Mouse (Mus musculus) embryo, embryonic 11 days (tissue): ENCODE measurements around the gene Pwp2.

ENCODE experiments used
- DNase-seq: peaks from one replicate; pipeline ENCODE4 v3.0.0-alpha.2; 2015

Pwp2 gene

DNA sequence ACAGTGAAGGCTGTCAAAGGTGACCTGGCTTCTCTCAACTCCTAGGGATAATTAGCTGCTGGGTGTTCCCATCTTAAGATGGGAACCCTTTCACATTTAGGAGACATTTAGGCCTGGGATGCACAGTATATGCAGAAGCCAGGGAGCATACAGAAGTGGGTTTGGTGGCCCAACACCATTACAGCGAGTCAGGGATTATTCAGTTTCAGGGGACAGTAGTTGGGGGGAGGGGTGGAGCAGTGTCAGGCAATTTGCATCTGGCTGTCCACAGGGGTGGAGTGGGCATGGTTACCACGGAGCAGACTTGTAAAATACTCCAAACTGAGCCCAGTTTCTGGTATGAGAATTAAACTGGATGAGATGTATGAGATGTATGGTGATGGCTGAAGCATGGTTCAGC lies 14.5 kb downstream of the Pwp2 start:
- no peak for DNase-seq

DNA sequence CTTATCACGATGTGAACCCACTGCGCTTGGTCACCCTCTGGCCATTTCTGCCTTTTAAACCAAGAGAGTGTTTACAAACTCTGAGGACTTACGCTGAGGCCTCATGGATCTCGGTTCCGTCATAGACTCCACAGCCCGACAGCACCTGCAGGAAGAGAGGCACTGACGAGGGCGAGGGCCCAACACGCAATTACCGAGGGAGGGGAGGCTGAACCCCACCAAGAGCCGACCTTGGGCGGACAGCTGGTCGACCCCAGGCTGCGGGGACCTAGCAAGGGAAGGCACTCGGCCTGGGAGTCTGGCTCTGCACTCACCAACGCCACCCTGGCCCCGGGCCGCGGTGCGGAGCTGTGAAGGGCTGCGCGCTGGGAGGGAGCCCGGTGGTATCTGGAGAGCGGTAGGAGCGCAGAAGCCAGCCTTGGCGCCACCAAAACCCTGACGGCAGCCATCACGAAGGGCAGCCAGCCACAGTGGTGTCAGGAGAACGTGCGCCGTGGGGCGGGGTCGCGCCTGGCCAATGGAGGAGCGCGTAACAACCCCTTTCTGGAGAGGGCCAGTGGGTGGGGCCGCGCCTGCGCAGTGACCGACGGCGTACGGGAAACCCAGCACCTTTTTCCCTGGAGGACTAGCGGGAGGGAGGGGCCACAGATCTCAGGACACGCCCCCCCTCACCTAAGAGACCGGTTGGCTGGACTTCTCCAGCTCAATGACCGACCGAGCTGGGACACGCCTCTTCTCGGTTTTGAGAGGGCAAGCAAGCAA lies 15.5 kb downstream of the Pwp2 start, which contains the start of gene D10Jhu81e:
Gene D10Jhu81e (minus strand): TSS at position 502 of the 762 bp plus-strand sequence.
- peak; percentile 97 for DNase-seq

DNA sequence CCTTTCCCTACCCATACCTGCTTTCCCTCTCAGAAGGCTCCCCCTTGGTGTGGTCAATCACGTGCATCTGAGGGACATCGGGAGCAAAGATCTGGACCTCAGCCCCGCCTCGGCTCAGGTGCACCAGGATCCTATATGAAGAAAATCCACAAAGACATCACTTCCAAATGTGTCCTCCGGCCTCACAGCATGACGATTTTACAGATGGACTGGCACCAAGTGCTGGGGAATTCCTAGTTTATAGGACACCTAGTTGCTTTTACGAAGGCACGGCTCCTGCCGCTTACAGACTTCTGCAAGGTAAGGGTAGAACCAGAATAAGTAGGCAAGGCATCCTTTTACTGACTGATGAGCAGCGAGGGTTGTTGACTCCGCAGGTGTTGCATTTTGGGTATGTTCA lies 16.2 kb downstream of the Pwp2 start:
- DNase-seq, result no peak

DNA sequence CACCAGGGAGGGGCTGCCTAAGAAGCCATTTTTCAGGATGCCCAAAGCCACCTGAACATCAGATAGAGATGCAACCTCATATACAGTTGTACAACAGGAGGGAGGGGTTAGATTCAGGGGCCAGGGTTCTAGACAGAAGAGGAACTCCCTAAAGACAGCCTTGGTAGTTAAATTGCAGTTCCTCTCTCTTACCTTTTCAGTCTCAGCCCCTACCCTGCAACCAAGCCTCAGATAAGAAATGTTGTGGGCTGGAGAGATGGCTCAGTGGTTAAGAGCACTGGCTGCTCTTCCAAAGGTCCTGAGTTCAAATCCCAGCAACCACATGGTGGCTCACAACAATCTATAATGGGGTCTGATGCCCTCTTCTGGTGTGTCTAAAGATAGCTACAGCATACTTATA lies 17.2 kb downstream of the Pwp2 start:
- no peak for DNase-seq

DNA sequence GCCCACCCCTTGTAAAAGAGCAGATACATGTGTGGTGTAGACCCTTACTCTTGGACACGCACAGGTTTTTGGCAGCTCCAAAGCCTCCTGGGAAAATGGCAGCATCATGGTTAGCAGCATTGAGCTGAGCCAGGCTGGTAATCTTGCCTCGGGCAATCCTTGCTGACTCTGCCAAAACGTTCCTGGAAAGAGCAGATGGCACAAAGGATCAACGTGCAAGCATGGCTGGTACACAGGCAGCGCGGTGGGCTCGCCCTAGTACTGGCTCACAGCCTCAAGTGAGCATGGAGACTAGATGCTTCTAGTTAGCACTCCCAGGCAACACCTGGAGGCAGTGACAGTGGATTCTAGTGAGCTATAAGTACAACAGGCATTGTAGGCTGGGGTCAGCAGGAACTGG lies 17.6 kb downstream of the Pwp2 start:
- no peak for DNase-seq

DNA sequence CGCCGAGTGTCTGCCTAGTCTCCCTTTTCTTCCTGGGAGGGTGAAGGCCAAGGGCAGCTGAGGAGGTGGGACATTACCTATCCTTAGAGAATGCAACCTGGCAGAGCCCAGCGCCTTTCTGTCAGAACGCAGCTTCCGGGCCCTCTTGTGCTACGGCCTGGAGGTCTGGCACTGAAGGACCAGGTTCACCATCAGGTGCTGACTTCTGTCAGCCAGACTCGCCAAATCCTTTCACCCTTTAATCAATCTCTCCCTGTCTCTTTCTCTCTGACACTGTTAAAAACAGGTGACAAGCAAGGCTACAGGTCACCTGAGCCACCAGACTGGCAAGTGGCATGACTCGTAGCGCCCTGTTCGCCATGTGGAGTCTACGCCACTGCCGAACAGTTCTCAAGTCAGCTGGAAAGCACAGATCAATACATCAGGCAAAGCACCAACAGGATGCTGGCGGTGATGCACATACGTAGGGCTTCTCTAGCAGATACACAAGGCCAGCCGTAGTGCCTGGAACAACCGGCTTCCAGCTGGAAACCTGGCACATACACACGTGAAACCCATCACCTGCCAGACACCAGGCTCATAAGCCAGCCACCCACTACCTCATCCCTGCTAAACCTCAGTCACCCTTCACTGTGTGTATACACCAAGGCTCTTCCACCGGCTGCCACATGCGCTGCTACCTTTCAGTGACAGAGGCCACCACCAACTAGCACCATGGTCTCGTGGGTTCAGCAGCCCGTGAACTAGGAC lies 19.5 kb downstream of the Pwp2 start:
- no peak for DNase-seq

DNA sequence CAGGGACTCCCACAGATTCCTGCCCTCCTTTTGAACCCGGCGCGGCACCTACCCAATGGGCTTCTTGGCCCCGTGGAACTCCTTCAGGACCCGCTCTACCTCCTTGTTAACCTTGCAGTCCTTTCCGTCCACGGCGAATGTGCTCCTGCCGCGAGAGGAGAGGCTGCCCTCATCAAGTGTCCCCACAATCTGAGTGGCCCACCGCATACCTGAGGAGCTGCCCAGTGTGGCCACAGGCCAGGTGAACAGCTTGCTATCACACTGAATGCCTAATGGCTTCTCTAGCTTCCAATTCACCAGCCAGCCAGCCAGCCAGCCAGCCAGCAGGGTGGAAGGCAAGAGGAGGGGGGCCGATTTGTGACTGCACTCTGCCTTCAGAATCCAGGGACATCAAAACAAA lies 20.2 kb downstream of the Pwp2 start:
- no peak for DNase-seq

DNA sequence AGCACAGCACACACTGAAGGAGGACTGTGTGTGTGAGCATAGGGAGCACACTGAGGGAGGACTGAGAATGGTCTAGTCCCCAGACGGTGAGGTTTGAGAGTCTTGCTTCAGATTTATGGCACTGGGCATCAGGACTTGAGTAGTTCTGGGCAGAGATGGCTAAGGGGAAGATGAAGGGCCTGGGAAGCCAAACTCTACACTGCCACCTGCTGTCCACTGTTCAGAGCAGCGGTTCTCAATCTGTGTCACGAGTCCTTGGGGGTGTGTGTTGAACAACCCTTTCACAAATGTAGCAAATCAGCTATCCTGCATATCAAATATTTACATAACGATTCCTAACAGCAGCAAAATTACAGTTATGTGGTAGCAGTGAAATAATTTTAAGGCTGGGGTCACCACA lies 21.0 kb downstream of the Pwp2 start:
- peak; percentile 67 for DNase-seq

DNA sequence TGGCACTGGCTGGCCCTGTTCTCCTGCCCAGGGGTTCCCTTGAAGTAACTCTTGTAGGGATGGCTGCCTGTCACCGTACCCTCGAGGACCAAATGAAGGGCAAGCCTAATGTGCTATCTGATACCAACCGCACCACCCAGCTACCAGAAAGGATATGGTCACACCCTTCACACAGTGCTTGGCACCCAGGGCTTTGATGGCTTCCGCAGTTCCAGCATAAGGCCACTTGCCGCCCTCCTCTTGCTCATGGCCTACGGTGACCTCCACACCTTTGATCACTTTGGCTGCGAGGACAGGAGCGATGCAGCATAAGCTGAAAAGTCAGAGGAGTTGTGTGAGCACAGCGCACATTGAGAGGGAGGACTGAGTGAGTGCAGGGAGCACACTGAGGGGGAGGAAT lies 21.7 kb downstream of the Pwp2 start:
- no peak for DNase-seq

DNA sequence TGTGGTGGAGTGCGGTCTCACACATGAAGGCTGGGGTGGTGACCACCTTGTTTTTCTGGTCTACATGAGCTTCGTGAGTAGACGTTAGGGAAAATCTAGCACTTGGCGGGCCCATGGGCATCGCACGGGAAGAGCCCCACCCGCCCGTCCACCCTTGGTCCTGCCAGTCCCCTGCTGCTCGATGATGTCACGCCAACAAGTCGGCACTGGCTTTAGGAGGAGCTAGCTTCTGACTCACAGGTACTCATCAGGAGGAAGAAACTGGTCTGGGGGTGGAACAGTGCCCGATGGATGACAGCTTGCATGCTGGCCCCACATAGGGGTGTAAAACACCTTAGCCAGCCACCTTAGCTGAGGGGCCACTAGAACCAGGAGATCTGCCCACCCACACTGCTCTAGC lies 22.3 kb downstream of the Pwp2 start:
- DNase-seq, result no peak

DNA sequence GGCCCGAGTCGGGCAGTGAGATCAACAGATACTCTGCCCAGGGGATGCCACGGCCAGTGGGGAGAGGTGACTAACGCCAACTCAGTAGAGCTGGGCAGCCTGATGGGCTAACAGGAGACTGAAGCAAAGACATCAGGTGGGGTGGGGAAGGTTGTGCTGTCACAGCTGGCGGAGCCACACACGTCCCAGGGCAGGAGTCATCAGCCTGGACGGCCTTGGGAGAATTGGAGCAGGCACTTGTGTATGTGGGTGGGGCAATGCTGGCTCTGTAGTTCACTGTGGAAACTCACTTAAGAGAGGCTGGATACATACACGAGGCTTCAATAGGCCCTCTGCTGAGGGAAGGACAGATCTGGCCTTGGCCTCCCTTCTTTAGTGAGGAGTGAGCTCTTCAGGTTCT lies 23.9 kb downstream of the Pwp2 start:
- DNase-seq, result no peak

DNA sequence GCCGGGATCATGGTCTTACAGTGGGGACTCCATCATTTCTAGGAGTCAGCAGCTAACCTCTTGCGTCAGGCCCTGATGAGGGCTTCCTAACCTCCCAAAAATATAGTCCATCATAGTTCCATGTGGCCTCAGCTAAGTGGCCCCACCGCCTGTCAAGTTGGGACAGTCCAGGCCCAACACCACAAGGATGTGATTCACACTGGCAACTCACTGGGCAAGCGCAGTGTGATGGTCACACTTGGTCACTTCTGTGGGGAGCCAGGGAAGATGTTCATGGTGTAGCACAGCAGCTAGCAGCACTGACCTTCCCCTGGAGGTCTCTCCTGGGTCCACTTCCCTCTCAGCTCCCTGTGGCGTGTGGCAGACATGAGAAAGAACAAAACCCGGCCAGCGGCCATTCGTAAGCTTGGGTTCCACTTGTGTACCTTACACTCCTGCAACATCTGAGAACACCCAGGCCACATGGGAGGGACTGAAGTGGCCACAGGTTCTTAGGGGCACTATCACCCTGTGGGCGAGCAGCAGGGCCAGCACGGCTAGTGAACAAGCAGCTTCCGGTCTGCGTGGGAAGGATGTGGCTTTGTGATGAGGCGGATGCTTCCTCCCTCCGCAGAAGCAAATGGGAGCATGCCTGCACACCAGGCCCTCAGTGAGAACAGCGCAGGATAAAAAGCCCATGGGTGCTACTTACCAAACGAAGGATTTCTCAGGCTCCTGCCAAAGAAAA lies 24.4 kb downstream of the Pwp2 start:
- no peak for DNase-seq

DNA sequence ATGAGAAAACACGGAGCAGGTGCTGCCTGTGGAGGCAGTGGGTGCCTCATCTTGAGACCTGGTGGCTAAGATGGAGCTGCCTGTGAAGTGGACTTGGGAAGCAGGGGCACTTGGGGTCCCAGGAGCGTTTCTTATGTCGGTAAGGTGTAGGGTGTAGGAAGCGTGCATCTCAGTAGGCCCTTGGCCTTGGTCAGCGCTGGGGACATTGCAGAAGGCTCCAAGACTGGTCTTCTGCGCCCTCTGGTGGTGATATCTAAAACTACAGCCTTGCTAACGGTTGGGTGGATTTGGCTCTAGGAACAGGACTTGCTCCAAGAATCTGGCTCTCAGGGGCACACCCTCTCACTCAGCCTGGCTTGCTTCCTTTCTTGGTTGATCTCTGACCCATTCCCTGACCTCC lies 25.0 kb downstream of the Pwp2 start:
- peak; percentile 86 for DNase-seq

DNA sequence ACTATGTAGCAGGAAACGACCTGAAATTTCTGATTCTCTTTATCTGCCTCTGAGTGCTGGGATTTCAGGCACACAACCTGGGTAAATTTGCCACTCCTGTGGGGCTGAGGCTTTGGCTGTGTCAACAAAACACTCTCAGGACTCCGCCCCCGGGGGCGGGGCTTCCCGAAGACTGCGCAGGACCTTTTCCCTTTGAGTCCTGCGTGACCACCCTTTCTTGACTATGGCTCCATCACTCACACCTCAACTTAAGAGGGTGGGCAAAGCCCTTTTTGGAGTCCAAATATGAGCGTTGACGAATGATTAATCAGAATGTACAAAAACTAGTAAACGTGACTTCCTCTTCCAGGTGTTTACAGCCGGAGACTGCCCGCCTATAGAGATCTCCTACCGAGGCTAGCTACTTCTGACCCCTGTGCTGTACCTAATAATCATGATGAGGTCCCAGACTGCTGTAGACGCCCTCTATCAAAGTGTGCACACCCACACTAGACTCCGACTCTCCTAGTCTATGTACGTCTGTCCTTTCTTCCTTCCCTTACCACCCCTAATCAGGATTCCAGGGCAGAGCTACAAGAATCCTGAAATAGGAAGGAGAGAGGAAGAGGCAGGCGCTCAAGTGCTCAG lies 25.6 kb downstream of the Pwp2 start:
- peak; percentile 71 for DNase-seq

DNA sequence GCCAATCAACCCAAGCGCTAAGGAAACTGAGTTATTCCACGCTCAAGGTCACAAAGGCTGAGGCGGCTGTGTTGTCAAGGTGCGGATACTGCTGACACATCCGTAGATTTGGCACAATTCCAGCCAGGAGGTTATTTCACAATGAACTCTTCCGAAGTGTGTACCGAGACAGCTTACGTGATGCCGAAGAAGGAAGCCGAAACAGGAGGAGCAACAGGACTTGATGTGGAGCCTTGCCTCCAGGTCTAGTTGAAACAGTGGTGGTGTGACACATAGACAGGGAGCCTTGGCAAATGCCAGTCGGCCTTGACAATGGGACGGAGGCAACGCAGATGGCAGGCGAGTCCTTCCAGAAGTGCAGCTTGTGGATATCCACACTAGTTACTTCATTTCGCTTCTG lies 26.9 kb downstream of the Pwp2 start:
- no peak for DNase-seq

DNA sequence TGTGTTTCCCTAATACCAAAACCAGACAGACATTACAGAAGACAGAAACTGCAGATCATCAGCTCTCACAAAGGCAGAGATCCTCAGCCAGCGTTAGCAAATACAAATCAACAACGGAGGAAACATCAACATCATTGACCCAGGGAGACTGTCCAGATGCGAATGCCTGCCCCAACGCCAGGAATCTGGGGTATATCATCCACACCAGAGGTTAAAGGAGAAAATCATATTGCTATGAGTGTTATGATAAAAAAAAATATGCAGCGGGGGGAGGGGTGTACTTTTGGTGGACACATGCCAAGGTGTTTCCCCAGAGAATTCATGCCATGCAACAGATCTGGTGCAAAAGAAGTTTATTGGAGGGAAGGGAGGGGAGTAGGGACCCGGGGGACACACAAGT lies 28.0 kb downstream of the Pwp2 start:
- no peak for DNase-seq

DNA sequence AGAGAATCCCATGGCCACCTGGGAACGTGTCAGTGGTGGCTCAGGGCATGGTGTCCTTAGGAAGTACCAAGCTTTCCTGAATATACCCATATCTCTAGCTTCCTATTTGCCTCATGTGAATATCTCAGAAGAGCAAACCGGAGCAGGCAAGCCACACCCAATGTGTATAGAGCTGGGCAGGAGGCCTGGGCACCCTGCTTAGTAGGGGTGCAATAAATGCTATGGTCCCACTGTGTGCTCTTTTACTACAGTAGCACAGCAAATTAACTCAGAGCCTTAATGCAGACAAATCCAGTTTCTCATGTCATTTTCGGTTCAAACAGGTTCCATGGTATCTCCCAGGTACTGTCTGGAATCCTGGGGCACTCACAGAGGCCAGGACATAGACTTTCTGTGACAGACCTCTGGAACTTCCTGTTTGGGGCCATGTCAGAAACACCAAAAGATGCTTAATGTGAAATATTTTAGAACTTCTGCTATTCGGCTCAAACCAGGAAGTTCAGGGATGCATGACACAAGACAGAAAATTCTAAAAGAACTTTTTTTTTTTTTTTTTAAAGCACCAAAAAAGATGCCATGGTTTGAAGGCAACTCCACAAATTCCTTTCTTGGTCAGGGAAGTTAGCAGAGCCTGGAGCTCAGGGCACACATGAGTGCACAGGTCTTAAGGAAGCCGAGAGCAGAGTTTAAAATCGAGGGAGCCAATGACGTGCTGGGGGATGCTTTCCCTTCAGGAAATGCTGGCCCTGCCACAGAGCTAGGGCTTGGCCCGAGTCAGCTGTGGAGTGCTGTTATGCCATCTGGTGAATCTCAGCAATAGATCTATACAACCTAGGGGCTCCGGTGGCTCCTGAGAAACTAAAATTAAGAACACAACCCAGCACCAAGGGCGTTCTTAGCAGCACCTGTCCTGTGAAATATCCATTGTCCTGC lies 35.8 kb downstream of the Pwp2 start:
- DNase-seq, result no peak

DNA sequence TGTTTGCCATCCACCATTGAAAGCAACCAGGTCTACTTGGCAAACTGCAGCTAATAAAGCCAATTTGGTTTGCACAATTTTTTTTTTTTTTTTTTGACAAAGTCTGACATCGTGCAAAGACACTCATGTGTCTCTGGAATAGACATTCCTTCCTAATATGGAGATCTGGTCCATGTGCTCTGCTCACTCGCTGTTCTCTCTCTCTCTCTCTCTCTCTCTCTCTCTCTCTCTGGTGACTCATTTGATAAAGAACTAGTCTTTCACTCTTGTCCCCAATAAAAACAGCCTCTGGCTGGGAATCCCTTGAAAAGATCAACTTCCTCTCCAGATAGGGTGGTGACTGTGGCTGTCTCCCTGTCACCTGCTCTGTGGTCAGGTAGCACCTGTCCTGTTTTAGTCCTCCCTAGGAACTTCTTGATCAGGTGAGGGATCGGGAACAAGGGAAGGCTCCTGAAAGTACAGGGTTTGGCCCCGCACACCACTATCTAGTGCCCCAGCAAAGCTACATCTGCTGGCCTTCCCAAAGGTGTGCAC lies 37.0 kb downstream of the Pwp2 start:
- DNase-seq, result no peak

DNA sequence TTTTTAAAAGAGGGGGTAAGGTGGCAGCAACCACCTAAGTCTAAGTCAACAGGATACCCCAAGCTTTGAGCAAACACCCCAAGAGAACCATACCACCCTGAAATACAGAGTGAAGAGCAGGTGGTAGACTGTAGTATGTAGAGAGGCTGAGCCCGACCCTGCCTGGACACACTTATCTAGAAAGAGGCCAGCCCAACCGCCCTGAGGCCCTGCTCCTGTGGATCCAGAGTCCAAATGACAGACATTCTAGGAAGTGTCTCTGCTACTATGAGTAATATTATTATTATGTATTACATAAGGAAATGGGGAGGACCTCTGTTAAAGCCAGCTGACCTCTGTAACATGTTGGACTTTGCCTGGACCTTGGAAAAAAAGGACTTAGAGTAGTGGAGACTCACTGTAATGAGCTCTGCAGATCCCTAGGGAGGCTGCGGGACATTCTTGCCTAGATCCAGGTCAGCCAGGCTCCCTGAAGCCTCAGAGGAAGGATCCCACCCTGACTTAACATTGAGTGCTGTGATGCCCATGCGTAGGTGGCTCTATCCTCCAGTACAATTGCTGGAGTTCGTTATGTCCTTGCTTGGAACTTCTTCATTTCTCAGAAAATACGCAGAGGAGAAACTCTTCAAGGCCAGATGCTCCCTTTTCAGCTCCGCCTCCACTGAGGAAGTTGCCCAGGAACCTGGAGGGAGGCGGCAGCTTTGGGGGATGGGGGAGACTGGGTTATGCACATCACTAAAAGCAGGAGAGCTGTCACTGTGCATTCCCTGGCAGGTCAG lies 41.0 kb downstream of the Pwp2 start:
- DNase-seq, result no peak

DNA sequence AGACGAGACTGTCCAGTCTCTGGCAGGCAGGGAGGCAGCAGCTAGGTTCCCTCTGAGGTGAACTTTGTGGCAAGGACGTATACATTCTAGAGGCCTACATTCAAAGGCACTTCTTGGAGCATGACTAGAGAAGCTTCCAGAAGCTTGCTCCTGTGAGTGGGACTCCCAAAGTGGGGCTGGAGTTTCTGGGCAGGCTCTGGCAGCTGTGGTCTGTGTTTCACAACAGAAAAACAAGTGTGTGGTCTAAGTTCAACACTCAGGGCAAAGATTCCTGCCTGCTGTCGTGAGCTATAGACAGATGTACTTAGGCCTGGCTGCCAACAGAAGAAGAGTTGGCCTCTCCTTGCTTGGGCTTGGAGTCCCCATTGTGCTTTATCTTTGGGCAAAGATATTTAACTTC lies 44.1 kb downstream of the Pwp2 start:
- DNase-seq, result no peak

DNA sequence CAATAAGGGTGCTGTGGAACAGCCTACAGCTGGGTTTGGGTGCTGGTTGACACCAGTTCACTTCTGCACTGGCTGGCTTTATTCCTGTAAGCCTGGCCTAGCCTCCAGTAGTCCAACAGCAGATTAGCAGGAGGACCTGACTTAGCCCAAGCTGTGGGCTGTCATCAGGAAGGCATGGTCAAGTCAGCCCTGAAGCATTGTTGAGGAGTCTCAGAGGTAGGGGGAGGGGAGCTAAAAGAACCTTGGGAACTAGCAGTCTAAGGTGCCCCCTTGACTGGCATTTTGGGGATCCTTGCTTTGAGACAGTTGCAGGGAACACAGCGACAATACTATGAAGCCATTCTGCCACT lies 44.7 kb downstream of the Pwp2 start:
- no peak for DNase-seq
